Mouse (Mus musculus) hindbrain, embryonic 12.5 days (tissue): ENCODE measurements around the gene Scaf11. TPM values are rescaled to one million over a fixed set of nuclear protein-coding genes. Genes with fewer than 3 reads are reported as not detected.
"Not testable (repeated sequence)": the region's sequence is repeated elsewhere in the genome, so short reads cannot be mapped to it uniquely, and the experiment has no call there.

ENCODE experiments used
- ATAC-seq: fragments of 200-750 bp; cut with Nextera tagmentation; 2 replicates; pipeline ENCODE4 v1.8.0; 2017; ENCODE audit warnings: moderate TSS enrichment; ENCODE audit not compliant: low FRiP score
- H3K27ac ChIP-seq: fragments of 300-500 bp; sonication (generic); 2 replicates; pipeline ENCODE4 v1.5.1; 2016; ENCODE audit warnings: mild to moderate bottlenecking
- H3K27me3 ChIP-seq: fragments of 300-500 bp; sonication (generic); 2 replicates; pipeline ENCODE4 v1.6.1; 2016; ENCODE audit warnings: mild to moderate bottlenecking
- H3K36me3 ChIP-seq: fragments of 300-500 bp; sonication (generic); 2 replicates; pipeline ENCODE4 v1.6.1; 2016; ENCODE audit warnings: mild to moderate bottlenecking
- H3K4me1 ChIP-seq: fragments of 300-500 bp; sonication (generic); 2 replicates; pipeline ENCODE4 v1.6.1; 2016
- H3K4me2 ChIP-seq: fragments of 300-500 bp; sonication (generic); replicated peaks from 2 replicates; pipeline ENCODE4 v1.6.1; 2016; ENCODE audit warnings: mild to moderate bottlenecking
- H3K4me3 ChIP-seq: fragments of 300-500 bp; sonication (generic); 2 replicates; pipeline ENCODE4 v1.5.1; 2016; ENCODE audit warnings: mild to moderate bottlenecking
- H3K9ac ChIP-seq: fragments of 300-500 bp; sonication (generic); 2 replicates; pipeline ENCODE4 v1.6.1; 2016; ENCODE audit warnings: mild to moderate bottlenecking, moderate library complexity
- H3K9me3 ChIP-seq: fragments of 300-500 bp; sonication (generic); replicated peaks from 2 replicates; pipeline ENCODE4 v1.6.1; 2016; ENCODE audit warnings: mild to moderate bottlenecking
- WGBS: fragments of 180-500 bp; shearing (Covaris S2); methylation state at CpG from one replicate; pipeline ENCODE4 v1.1.7; 2016; 5-methylcytosine and 5-hydroxymethylcytosine counted together
- polyA plus RNA-seq: library from polyadenylated mRNA; unstranded; fragments of >200 nt; fragmentation: Nextera tagmentation; extraction: Ambion mirVana; gene quantifications from 2 replicates; pipeline ENCODE4 v1.2.1, GENCODE M21; 2016

The Scaf11 gene
- 81.3 and 84.2 TPM in 2 replicates for polyA plus RNA-seq

- peak within 1 kb of the TSS; percentile 91 for H3K9ac ChIP-seq
- H3K4me2 ChIP-seq = peak within 1 kb of the TSS; percentile 87
- H3K9me3 ChIP-seq = no peaks in the 10 kb centered on the region
- H3K36me3 ChIP-seq = no peaks in the 10 kb centered on the region
- peak within 1 kb of the TSS; percentile 91 for H3K4me3 ChIP-seq
- peak within 1 kb of the TSS; percentile 99 for H3K27ac ChIP-seq
- H3K27me3 ChIP-seq = no peaks in the 10 kb centered on the region
- H3K4me1 ChIP-seq = peaks cover 14% of the 10 kb centered on the region
- under 1% methylated on average over 72 of the region's 96 CpGs for WGBS
- ATAC-seq = peak; percentile 96
Observed at GRCm38 (mm10) chr15:96460730-96461540, at the start of gene Scaf11. Gene Scaf11 (minus strand): TSS chr15:96460843.

- H3K36me3 ChIP-seq = no peaks in the 10 kb centered on the region
- peaks cover 17% of the 10 kb centered on the region for H3K9me3 ChIP-seq
- H3K27ac ChIP-seq = no peak overlapping the region
- H3K9ac ChIP-seq = no peak overlapping the region
- H3K4me1 ChIP-seq = no peaks in the 10 kb centered on the region
- H3K4me3 ChIP-seq = no peak overlapping the region
- WGBS = 46% methylated on average over 18 of the region's 18 CpGs
- no peak for ATAC-seq
- H3K4me2 ChIP-seq = peak overlapping the region; percentile 11; the same call in 1 of the 2 replicates
- no peaks in the 10 kb centered on the region for H3K27me3 ChIP-seq
Observed at GRCm38 (mm10) chr15:96507097-96507840, 46.6 kb upstream of the Scaf11 start.

- 0 out of 2 replicates have a peak, but pooled peaks cover 6% of the 10 kb centered on the region for H3K9me3 ChIP-seq
- no peaks in the 10 kb centered on the region for H3K4me1 ChIP-seq
- H3K4me2 ChIP-seq = no peak overlapping the region
- H3K4me3 ChIP-seq = no peak overlapping the region
- H3K9ac ChIP-seq = no peak overlapping the region
- no peaks in the 10 kb centered on the region for H3K36me3 ChIP-seq
- no peaks in the 10 kb centered on the region for H3K27me3 ChIP-seq
- no peak for ATAC-seq
- WGBS = 96% methylated on average over 7 of the region's 7 CpGs
- no peak overlapping the region for H3K27ac ChIP-seq
Observed at GRCm38 (mm10) chr15:96497646-96498045, 37.0 kb upstream of the Scaf11 start.

GRCm38 (mm10) chr15:96494279-96494678 is 33.6 kb upstream of the Scaf11 start:
- Histone ChIP-seq H3K4me1 (peaks cover 11% of the 10 kb centered on the region), H3K36me3 (no peaks in the 10 kb centered on the region), H3K9ac (no peak overlapping the region), H3K4me2 (no peak overlapping the region), H3K27me3 (no peaks in the 10 kb centered on the region), H3K27ac (no peak overlapping the region), H3K9me3 (no peaks in the 10 kb centered on the region), H3K4me3 (no peak overlapping the region)
- 81% methylated on average over 6 of the region's 6 CpGs for WGBS
- ATAC-seq = no peak

DNA sequence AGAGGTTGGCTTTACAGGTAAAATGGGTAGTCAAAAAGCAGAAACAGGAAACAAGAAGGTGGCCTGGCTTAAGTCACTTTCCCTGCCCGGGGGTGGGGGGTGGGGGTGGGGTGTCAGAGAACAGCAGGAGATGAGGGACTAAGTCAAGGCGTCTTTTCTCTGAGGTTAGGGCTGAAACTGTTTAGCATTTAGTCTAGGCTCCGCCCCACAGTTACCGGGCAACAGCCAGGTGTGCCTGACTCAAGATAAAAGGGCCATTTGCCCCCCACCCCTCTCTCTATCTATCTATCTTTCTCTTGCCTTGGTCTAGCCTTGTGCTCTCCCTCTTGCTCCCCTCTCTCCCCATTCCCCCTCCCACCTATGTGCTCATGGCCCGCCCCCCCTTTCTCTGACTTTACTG is 32.9 kb upstream of the Scaf11 start:
- no peak overlapping the region for H3K9ac ChIP-seq
- 66% methylated on average over 5 of the region's 5 CpGs for WGBS
- peaks cover 16% of the 10 kb centered on the region for H3K4me1 ChIP-seq
- H3K36me3 ChIP-seq = no peaks in the 10 kb centered on the region
- H3K27ac ChIP-seq = no peak overlapping the region
- no peaks in the 10 kb centered on the region for H3K9me3 ChIP-seq
- no peak for ATAC-seq
- no peak overlapping the region for H3K4me3 ChIP-seq
- H3K27me3 ChIP-seq = no peaks in the 10 kb centered on the region
- H3K4me2 ChIP-seq = no peak overlapping the region

GRCm38 (mm10) chr15:96492919-96493318 is 32.3 kb upstream of the Scaf11 start:
- not testable (repeated sequence) for H3K27me3 ChIP-seq, H3K9me3 ChIP-seq, H3K27ac ChIP-seq, H3K4me2 ChIP-seq, ATAC-seq, H3K4me3 ChIP-seq, H3K36me3 ChIP-seq, H3K9ac ChIP-seq
- H3K4me1 ChIP-seq = peaks cover 16% of the 10 kb centered on the region
- 90% methylated on average over 4 of the region's 4 CpGs for WGBS

GRCm38 (mm10) chr15:96491861-96492641 is 31.4 kb upstream of the Scaf11 start:
- Histone ChIP-seq H3K4me1 (peaks cover 16% of the 10 kb centered on the region), H3K4me3 (no peak overlapping the region), H3K36me3 (no peaks in the 10 kb centered on the region), H3K4me2 (no peak overlapping the region), H3K9ac (no peak overlapping the region), H3K27me3 (no peaks in the 10 kb centered on the region), H3K27ac (peak overlapping the region; percentile 68), H3K9me3 (no peaks in the 10 kb centered on the region)
- peak; percentile 53; the same call in 1 of the 2 replicates for ATAC-seq
- WGBS = 37% methylated on average over 13 of the region's 13 CpGs

GRCm38 (mm10) chr15:96491421-96491820 is 30.8 kb upstream of the Scaf11 start:
- H3K4me3 ChIP-seq = no peak overlapping the region
- H3K27me3 ChIP-seq = no peaks in the 10 kb centered on the region
- no peak overlapping the region for H3K4me2 ChIP-seq
- peaks cover 16% of the 10 kb centered on the region for H3K4me1 ChIP-seq
- H3K36me3 ChIP-seq = no peaks in the 10 kb centered on the region
- 30% methylated on average over 3 of the region's 3 CpGs for WGBS
- H3K9ac ChIP-seq = no peak overlapping the region
- H3K9me3 ChIP-seq = no peaks in the 10 kb centered on the region
- ATAC-seq = no peak
- H3K27ac ChIP-seq = peak overlapping the region; percentile 58; the same call in 1 of the 2 replicates

- H3K4me1 ChIP-seq = peaks cover 16% of the 10 kb centered on the region
- H3K36me3 ChIP-seq = no peaks in the 10 kb centered on the region
- H3K27ac ChIP-seq = no peak overlapping the region
- H3K9ac ChIP-seq = no peak overlapping the region
- ATAC-seq = no peak
- no peaks in the 10 kb centered on the region for H3K27me3 ChIP-seq
- no peaks in the 10 kb centered on the region for H3K9me3 ChIP-seq
- no peak overlapping the region for H3K4me2 ChIP-seq
- H3K4me3 ChIP-seq = no peak overlapping the region
- 77% methylated on average over 5 of the region's 5 CpGs for WGBS
Observed at GRCm38 (mm10) chr15:96490123-96490522, 29.5 kb upstream of the Scaf11 start.

- Histone ChIP-seq H3K9ac (no peak overlapping the region), H3K27me3 (no peaks in the 10 kb centered on the region), H3K4me2 (peak overlapping the region; percentile 26; the same call in 1 of the 2 replicates), H3K27ac (no peak overlapping the region), H3K36me3 (no peaks in the 10 kb centered on the region), H3K4me3 (no peak overlapping the region), H3K4me1 (peaks cover 16% of the 10 kb centered on the region), H3K9me3 (no peaks in the 10 kb centered on the region)
- ATAC-seq = peak; percentile 78
- 30% methylated on average over 20 of the region's 20 CpGs for WGBS
Observed at GRCm38 (mm10) chr15:96488941-96489786, 28.5 kb upstream of the Scaf11 start.

- no peak overlapping the region for H3K27ac ChIP-seq
- H3K4me3 ChIP-seq = no peak overlapping the region
- H3K4me2 ChIP-seq = no peak overlapping the region
- 68% methylated on average over 12 of the region's 12 CpGs for WGBS
- H3K4me1 ChIP-seq = peaks cover 13% of the 10 kb centered on the region
- no peaks in the 10 kb centered on the region for H3K9me3 ChIP-seq
- ATAC-seq = no peak
- H3K27me3 ChIP-seq = no peaks in the 10 kb centered on the region
- no peak overlapping the region for H3K9ac ChIP-seq
- no peaks in the 10 kb centered on the region for H3K36me3 ChIP-seq
Observed at GRCm38 (mm10) chr15:96487066-96487698, 26.5 kb upstream of the Scaf11 start.
